Mouse (Mus musculus): ENCODE results near the gene Gdpgp1.

Gene Gdpgp1

DNA sequence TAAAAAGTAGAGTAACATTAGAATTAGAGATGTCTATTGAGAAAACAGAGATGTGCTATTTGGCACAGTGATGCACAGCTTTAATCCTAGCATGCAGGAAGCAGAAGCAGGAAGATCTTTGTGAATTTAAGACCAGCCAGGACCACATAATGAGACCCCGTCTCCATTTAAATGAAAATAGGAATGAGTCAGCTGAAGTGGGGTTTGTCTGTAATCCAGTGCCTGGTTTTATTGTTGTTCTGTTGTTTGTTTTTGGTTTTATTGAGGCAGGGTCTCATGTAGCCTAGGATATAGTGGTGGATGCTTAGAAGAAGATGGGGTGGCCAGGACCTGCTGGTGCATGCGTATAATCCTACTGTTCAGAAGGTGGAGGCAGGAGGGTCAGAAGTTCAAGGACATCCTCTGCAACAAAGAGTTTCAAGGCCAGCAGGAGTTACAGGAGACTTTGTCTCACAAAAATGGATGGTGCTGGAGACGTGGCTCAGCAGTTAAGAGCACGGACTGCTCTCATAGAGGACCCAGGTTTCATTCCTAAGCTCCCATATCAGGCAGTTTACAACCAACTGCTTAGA lies 11.4 kb upstream of the Gdpgp1 start:
- no peak for DNase-seq (ENCODE audit: low spot score)

DNA sequence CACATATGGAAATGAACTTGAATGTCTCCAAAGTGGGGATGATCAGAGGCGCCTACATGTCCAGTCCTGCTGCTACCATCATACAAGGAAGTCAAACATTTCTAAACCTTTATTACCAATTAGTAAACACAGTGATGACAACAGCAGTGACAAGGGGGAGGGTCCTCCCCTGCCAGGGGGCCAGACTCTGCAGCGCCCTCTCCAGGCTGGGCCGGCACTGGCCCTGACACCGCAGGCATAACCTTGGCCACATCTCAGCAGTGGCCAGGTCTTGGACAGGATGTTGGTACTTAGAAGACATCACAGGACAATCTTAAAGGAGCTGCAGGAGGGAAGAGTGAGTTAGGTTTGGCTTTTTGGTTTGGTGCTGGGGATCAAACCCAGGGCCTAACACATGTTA lies 5.6 kb upstream of the Gdpgp1 start:
- no peak for DNase-seq (ENCODE audit: low spot score)

DNA sequence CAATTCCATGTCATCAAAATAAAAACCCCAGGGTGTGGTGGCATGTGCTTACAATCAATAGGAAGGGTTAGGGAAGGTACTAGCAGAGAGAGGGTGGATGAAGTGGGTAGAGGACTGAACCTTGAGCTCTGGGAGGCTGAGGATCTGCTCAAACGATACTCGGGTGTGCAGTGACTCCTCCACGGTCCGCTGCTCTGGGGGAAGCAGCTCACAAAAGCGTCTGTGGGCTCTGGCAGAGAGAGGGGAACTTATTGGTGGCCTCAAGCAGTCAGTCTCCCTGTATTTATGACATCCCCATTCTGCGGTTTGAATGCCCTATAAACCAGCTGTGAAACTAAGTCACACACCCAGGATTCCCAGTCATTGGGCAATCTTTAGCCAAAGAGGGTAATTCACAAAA lies 2.5 kb upstream of the Gdpgp1 start:
- DNase-seq (ENCODE audit: low spot score), result no peak

DNA sequence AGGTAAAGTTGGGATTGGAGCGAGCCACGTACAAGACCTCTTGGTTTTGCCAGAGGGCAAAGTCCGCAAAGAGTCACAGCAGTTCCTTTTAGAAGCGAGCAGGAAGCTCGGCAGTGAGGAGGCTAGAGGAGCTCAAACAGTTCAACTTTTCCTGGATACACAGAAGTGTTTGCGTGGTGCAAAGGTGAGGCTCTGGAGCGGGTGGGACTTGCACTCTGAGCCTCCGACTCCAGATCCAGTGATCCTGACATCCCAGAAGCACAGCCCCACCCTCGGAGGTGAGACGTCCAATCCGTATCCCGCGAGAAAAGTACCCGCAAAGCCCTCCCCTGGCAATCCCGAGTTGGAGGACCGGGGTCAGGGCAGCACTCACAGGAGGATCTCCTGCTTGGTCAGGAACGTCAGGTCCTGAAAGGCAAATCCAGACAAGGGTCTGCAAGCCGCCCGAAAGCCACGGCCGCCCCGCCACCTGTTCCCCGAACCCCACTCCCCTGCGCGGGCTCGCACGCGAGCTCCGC lies 635 bp upstream of the Gdpgp1 start:
- no peak for DNase-seq (ENCODE audit: low spot score)

DNA sequence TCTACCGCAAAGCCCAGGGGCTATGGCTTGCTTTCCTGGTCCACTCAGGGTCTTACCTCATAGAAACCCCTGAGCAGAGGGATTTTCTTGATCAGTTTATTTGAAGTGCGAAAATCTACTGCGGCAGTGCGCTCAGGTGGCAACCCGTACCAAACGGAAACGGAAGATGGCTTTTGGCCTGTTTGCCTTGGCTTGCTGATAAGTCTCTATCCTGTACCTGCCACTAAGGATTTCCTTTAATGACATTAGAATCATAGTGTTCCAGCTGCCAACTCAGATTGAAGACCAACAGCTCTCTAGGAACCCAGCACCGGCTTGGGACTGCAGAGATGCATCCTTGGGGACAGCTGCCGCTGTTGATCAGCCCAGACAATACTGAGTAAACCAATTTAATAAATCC lies 1.1 kb downstream of the Gdpgp1 start:
- DNase-seq (ENCODE audit: low spot score), result no peak

DNA sequence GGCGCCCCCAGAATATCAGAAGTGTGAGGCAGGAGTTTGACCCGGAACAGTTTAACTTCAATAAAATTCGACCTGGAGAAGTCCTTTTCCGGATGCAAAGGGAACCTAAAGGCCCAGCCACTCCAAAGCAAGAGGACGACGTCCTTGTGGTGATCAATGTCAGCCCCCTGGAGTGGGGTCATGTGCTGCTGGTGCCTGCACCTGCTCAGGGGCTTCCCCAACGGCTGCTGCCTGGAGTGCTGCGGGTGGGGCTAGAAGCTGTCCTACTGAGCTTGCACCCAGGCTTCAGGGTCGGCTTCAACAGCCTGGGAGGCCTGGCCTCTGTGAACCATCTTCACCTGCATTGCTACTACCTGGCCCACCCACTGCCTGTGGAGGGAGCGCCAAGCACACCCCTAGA lies 5.9 kb downstream of the Gdpgp1 start:
- no peak for DNase-seq (ENCODE audit: low spot score)

DNA sequence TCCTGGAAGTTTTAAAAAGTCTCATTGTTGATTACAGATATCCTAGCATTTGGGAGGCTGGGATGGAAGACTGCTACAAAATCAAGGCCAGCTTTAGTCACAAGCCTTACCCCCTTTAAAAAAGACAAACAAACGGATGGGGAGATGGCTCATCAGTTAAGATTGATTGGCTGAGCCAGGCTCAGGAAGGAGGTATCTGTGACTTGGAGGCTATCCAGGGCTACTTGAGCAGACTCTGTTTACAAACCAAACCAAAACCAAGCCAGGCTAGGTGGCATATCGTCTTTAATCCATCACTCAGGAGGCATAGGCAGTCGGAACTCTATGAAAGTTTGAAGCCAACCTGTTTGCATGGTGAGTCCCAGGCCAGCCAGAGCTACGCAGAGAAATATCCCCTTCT lies 9.0 kb downstream of the Gdpgp1 start:
- no peak for DNase-seq (ENCODE audit: low spot score)

DNA sequence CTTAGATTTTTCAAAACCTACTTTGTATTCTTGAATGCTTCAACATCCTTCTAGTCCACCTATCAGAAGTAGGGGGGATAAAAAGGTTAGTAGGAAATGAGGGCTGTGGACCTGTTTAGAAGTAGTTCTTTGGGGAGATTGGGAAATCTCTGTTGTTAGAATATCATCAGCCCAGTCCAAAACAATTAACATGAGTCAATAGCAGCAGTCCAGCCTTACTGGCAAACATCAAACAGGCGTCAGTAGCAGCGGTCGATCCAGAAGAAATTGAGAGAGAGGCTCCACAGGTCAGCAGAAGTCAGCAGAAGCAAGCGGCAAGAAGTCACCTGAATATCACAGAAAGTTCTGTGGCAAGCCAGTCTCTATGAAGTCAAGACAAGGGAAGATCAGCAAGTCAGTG lies 12.2 kb downstream of the Gdpgp1 start:
- no peak for DNase-seq (ENCODE audit: low spot score)

DNA sequence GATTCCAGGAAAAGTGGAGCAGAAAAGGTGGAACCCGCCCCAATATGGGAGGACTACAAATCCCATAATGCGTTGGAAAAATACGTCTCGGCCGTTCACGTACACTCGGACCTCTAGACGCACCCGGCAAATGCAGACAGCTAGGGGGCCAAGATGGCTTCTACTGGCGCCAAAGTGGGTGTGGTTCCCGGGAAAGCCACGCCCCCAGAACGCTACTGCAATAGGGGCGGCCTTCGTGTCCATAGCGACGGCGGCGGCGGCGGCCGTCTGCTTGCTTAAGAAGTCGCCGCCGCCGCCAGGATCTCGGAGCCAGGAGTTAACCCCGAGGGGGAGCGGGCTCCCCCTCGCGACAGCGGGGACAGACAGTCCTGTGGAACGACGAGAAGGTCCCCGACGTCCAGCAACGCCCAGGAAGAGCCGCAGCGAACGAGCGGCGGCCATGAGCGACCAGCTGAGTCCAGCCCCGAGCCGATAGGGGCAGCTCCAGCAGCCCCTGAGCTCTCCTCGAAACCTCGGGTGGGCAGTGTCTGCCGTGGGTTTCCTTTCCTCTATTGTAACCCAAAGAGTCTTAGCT lies 13.6 kb downstream of the Gdpgp1 start, which contains the start of gene Ttll13:
Gene Ttll13 (plus strand): TSS at position 229 of the 574 bp plus-strand sequence.
- peak; percentile 98 for DNase-seq (ENCODE audit: low spot score)

DNA sequence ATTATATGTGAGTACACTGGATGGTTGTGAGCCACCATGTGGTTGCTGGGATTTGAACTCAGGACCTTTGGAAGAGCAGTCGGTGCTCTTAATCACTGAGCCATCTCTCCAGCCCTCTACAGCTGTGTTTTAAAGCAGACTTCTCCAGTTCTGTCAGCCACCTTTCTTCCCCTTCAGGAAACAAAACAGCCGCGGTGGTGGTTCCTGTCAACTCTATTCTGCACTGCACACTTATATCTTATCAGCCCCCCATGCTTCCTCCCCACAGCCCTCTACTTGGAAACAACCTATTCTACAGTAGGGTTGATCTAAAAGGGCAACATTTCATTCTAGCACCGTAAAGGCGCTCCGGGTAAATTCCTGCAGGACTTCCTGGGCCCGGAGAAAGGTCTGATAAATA lies 14.2 kb downstream of the Gdpgp1 start:
- DNase-seq (ENCODE audit: low spot score), result no peak

DNA sequence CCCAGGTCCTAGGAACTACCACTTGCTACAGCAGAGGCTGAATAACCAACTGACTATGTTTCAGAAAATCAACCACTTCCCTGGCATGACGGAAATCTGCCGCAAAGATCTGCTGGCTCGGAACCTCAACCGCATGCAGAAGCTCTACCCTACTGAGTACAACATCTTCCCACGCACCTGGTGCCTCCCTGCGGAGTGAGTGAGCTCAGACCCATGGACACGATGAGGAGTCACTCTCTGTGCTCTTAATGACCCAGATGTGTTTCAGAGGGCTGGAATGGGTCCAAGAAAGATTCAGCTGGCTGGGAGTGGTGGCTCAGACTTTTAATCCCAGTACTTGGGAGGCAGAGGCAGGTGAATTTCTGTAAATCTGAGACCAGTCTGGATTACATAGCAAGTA lies 19.8 kb downstream of the Gdpgp1 start:
- DNase-seq (ENCODE audit: low spot score), result no peak

DNA sequence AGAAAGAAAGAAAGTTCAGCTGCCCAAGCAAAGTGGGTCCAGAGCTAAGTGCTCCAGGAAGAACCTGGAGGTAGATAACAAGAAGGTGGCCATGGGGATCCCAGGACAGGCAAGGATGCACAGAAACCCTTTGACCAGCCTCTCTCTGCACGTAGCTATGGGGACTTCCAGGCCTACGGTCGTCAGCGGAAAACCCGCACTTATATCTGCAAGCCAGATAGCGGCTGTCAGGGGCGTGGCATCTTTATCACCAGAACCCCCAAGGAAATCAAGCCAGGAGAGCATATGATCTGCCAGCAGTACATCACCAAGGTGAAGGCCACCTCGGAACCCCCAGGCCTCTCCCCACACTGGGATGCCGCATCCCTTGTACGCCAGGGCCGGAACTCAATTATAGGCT lies 20.2 kb downstream of the Gdpgp1 start:
- no peak for DNase-seq (ENCODE audit: low spot score)

DNA sequence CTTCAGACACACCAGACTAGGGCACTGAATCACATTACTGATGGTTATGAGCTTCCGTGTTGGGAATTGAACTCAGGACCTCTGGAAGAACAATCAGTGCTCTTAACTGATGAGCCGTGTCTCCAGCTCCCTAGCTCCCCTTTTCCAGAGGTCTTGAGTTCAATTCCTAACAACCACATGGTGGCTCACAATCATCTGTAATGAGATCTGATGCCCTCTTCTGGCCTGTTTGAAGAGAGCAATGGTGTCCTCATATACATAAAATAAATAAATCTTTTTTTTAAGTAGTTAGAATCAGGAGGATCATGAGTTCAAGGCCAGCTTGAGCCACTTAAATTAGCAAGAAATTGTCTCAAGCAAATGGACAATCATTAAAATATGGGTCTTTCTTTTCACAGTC lies 23.3 kb downstream of the Gdpgp1 start:
- DNase-seq (ENCODE audit: low spot score), result no peak

DNA sequence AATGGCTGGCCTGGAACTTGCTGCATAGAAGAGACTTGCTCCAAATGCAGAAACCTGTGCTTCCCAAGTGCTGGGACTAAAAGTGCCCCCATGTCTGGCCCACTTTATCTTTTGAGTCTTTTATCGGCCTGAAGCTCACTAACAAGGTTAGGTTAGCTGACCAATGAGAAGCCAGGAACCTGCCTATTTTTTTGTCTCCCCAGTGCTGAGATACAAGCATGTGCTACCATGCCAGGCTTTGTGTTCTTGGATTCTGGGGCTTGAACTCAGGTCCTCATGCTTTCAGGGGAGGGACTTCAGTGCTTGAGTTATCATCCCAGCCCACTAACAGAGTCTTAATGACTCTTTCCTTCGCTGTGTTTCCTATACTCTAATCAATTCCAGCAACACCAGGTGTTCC lies 25.0 kb downstream of the Gdpgp1 start:
- no peak for DNase-seq (ENCODE audit: low spot score)

DNA sequence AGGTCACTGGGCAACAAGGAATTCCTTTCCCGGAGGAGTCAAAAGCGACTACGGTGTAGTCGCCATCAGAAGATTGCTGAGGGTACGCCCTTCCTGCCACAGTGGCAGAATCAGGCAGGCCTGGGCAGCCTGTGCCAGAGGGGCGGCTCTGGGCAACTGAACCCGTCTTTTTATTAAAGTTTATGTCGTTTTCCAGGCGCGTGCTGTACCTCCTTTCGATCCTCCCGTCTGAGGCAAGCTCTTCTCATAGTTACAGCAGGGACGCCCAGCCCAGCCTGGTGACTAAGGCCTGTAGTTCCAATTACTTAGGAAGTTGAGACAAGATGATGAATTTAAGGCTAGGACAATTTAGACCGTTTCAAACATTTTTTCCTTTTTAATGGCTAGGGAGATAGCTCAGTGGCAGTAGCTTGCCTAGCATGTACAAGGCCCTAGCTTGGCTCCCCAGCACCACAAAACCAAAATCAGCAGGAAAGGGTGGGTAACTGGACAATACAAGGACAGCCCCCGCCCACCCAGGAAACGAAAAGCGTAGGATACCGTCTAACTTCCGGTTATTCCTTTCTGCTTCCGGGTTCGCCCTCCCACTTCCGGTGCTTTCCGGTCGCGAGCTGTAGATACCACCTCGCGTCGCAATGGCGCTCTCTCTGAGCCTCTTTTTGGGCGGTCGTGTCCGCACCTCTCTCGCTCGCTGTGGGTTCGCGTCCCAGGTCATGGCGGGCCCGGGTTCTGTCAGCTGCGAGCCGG lies 28.1 kb downstream of the Gdpgp1 start, which contains the start of gene Ngrn:
Gene Ngrn (plus strand): TSS at position 591 of the 747 bp plus-strand sequence.
- DNase-seq (ENCODE audit: low spot score), result peak; percentile 89

DNA sequence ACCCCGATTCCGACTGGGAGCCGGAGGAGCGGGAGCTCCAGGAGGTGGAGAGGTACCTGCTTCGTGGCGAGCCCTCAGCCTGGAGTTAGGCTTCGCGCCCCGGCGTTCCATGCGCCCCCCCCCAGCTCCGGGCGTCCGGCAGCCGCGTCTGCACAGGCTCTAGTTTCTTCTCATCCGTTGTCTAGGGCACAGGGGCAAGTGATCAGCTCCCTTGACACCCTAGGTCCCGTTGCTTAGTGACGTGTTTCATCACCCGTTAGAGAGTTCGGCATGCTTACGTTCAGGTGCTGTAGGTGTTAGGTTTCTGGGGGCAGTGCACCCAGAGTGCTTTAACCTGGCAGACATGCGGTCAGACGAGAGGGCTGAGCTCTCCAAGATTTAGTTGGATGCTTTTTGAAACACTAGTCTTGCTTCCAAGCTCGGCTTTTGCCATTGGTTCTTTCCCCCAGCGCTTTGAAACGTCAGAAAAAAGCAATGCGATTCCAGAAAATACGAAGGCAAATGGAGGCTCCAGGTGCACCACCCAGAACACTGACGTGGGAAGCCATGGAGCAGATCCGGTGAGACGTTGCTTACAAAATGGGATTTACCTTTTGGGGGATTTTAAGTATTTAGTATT lies 28.8 kb downstream of the Gdpgp1 start:
- DNase-seq (ENCODE audit: low spot score), result peak; percentile 45

DNA sequence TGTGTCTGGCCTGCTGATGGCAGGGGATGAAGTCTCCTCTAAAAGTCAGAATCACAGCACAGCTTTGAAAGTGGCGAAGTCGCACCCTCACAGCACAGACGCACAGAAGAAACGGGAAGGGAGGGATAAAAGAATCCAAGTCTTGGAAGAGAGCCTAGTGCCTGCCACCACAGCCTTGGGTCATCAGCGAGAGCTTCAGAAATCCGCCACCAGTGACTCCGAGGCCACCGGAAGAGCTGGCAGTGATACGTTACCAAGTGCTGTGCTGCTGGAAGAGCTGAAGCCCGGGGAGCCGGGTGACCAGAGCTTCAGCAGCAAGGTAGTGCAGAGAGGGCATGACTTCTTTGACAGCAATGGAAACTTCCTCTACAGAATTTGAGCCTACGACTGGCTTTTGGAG lies 31.9 kb downstream of the Gdpgp1 start:
- DNase-seq (ENCODE audit: low spot score), result no peak

DNA sequence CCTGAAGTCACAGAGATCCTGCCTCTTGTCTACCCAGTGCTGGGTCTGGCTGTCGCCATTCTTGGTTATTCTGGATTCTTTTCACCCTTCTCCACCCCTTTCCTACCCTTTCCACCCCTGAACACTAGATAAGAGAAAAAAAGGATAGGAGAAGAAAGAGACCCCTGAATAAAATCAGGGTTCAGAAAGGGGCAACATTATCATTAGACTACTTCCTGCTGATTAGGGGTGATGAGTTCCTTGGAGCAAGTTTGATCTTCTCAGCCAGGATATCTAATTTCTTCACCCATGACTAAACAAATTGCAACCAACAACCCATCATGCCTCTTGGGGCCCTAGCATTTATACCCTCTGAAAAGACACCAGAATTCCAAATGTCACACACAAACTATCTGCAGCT lies 35.1 kb downstream of the Gdpgp1 start:
- DNase-seq (ENCODE audit: low spot score), result no peak

DNA sequence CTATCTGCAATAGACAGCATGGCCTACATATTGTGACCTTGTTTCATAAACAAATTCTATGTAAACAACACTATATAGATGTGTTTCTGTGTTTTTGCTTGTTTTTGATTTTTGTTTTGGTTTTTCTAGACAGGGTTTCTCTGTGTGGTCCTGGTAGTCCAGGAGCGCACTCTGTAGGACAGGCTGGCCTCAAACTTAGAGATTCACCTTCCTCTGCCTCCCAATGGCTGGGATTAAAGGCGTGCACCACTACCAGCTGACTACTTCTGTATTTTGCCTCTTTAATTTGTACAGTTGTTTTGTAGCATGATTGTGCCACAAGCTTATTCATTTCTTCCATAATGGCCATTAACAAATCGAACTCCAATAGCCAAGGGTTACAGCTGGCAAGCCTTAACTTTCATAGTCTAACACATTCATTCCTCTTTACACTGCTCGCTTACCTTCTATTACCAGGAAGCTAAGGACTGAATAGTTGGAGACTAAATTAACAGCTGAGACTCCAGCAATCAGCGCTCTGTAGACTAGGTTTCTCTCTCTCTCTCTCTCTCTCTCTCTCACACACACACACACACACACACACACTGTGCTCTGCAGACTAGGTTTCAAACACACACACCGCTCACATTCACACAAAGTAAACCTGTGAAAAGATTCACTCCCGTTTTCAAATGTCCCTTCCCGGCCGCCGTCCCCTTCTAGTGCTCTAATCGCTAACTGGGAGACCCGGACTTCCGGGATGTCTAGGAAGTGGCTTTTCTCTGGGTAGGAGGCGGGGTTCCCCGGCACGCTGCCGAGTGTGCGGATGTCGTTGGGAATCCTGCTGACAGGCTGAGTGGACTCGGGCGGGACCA lies 36.5 kb downstream of the Gdpgp1 start, which contains the start of gene Vps33b:
Gene Vps33b (plus strand): TSS at position 753 of the 854 bp plus-strand sequence.
- DNase-seq (ENCODE audit: low spot score), result peak; percentile 94

DNA sequence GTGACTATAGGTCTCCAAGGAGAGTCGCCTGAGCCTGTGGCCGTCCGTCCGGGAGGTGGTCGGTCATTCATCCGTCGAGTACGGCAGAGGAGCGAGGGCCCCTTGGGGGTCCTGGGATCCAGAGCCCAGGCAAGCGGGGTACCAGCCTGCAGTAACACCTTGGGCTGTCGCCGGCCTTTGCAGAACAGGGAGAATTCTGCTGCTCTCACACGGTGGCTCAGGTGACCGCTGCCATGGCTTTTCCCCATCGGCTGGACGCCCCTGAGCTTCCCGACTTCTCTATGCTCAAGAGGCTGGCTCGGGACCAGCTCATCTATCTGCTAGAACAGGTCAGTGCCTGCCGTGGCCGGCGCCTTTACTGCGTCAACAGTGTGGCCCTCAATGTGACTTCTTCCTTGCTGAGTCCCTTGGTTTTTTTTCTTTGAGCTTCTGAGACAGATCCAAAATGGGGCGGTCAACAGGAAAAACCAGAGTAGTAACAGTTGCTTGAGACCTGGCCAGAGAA lies 37.1 kb downstream of the Gdpgp1 start:
- DNase-seq (ENCODE audit: low spot score), result peak; percentile 49

DNA sequence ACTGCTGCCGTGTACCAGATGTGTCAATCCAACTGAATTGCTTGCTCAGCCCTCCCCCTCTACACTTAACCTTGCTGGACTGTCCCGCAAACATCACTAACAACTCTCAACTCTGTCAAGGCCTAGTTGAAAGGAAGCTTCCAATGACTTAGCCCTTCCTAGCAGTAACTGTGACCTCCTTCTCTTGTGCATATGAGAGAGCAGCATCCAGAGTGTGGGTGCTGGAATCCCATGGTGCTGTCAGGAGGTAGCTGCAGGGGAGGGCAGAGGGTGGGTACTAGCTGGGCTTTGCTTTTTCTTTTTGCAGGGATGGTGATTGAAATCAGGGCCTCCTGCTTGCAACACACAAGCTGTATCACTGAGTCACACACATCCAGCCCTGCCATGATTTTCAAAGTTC lies 40.8 kb downstream of the Gdpgp1 start:
- DNase-seq (ENCODE audit: low spot score), result no peak

DNA sequence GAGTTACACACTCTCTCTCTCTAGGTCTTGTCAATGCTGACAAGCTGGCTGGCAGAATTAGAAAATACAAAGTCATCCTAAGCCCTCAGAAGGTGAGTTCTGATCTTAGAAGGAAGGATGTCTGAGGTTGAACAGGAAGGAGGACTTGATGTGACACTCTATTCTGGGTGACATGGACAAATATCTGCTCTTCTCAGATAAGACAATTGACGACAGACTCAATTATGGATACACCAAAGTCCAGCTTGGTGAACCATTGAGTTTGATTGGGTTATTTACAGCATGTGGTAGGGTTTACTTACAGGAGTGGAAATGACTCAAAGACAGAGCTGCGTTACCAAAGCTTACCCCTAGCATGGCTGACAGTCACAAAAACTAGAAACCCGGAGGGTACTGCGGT lies 43.7 kb downstream of the Gdpgp1 start:
- DNase-seq (ENCODE audit: low spot score), result no peak

Measured in testis, postnatal 14 days (tissue).